Mouse (Mus musculus) cerebellum, adult 2 months (tissue): ENCODE measurements around the gene Fes. TPM values are rescaled to one million over a fixed set of nuclear protein-coding genes. Genes with fewer than 3 reads are reported as not detected.

ENCODE experiments used
- DNase-seq, 2 experiments: peaks; one replicate each; pipeline ENCODE4 v3.0.0; 2021
- H3K27ac ChIP-seq: fragments of 200-500 bp; 2 replicates; pipeline ENCODE4 v1.5.1; 2012; ENCODE audit warnings: low read length, control low read depth, inconsistent platforms; ENCODE audit not compliant: insufficient read depth
- H3K27me3 ChIP-seq: fragments of 200-500 bp; 2 replicates; pipeline ENCODE4 v1.6.1; 2012; ENCODE audit warnings: inconsistent platforms, mild to moderate bottlenecking, low read length, moderate library complexity; ENCODE audit not compliant: control insufficient read depth, insufficient read depth
- H3K4me1 ChIP-seq: fragments of 200-500 bp; 2 replicates; pipeline ENCODE4 v1.6.1; 2011; ENCODE audit warnings: low read length; ENCODE audit not compliant: control insufficient read depth, insufficient read depth
- H3K4me3 ChIP-seq: fragments of 200-500 bp; replicated peaks from 2 replicates; pipeline ENCODE3; 2011; ENCODE audit warnings: mild to moderate bottlenecking, low read depth, low read length, control low read depth; ENCODE audit not compliant: insufficient read depth
- CTCF ChIP-seq: fragments of 200-500 bp; IDR thresholded peaks from 2 replicates; pipeline ENCODE4 v1.5.1; 2011; ENCODE audit warnings: low read depth, mild to moderate bottlenecking, control low read depth, low read length, moderate library complexity, borderline replicate concordance; ENCODE audit not compliant: insufficient read depth
- POLR2A ChIP-seq: fragments of 200-500 bp; IDR thresholded peaks from 2 replicates; pipeline ENCODE4 v1.6.1; 2011; ENCODE audit warnings: low read length, control low read depth, borderline replicate concordance; ENCODE audit not compliant: insufficient read depth
- WGBS: fragments of 180-500 bp; shearing (Covaris S2); methylation state at CpG from one replicate; pipeline ENCODE4 v1.1.7; 2018; 5-methylcytosine and 5-hydroxymethylcytosine counted together
- polyA plus RNA-seq: library from polyadenylated mRNA; depleted of rRNA; stranded (reverse); fragments of >200 nt; gene quantifications from 2 replicates; pipeline ENCODE4 v1.2.3, GENCODE M21; 2012

The Fes gene
- polyA plus RNA-seq, 1 experiment, result 4.2 TPM

- no peaks in the 10 kb centered on the region for H3K27me3 ChIP-seq
- no peak overlapping the region for H3K27ac ChIP-seq
- 97% methylated on average over 6 of the region's 6 CpGs for WGBS
- no peak overlapping the region for H3K4me3 ChIP-seq
- no peaks in the 10 kb centered on the region for H3K4me1 ChIP-seq
- no peak for TF ChIP-seq CTCF
- no peak for TF ChIP-seq POLR2A
- no peak for DNase-seq
Measured at GRCm38 (mm10) chr7:80421576-80421975, 33.8 kb upstream of the Fes start.

- Histone ChIP-seq H3K4me3 (no peak overlapping the region), H3K4me1 (no peaks in the 10 kb centered on the region), H3K27ac (no peak overlapping the region), H3K27me3 (no peaks in the 10 kb centered on the region)
- WGBS, result 90% methylated on average over 4 of the region's 4 CpGs
- DNase-seq, result no peak
- TF ChIP-seq POLR2A (no peak), CTCF (no peak)
Measured at GRCm38 (mm10) chr7:80420586-80420985, 32.8 kb upstream of the Fes start.

GRCm38 (mm10) chr7:80419278-80419677 is 31.5 kb upstream of the Fes start:
- DNase-seq, result no peak
- H3K4me3 ChIP-seq, result no peak overlapping the region
- no peak for TF ChIP-seq CTCF
- TF ChIP-seq POLR2A, result no peak
- H3K27ac ChIP-seq, result no peak overlapping the region
- H3K4me1 ChIP-seq, result no peaks in the 10 kb centered on the region
- no peaks in the 10 kb centered on the region for H3K27me3 ChIP-seq
- WGBS, result 86% methylated on average over 3 of the region's 3 CpGs

- Histone ChIP-seq H3K4me1 (no peaks in the 10 kb centered on the region), H3K27me3 (no peaks in the 10 kb centered on the region), H3K4me3 (no peak overlapping the region), H3K27ac (no peak overlapping the region)
- no peak for DNase-seq
- TF ChIP-seq CTCF (no peak), POLR2A (no peak)
- WGBS, result 52% methylated on average over 3 of the region's 3 CpGs
Measured at GRCm38 (mm10) chr7:80418036-80418435, 30.3 kb upstream of the Fes start.

GRCm38 (mm10) chr7:80417601-80418000 is 29.9 kb upstream of the Fes start:
- H3K4me3 ChIP-seq, result no peak overlapping the region
- no peak for DNase-seq
- TF ChIP-seq POLR2A, result no peak
- TF ChIP-seq CTCF, result no peak
- no peaks in the 10 kb centered on the region for H3K27me3 ChIP-seq
- H3K4me1 ChIP-seq, result no peaks in the 10 kb centered on the region
- no peak overlapping the region for H3K27ac ChIP-seq

GRCm38 (mm10) chr7:80416969-80417368 is 29.2 kb upstream of the Fes start:
- H3K4me3 ChIP-seq, result no peak overlapping the region
- H3K27me3 ChIP-seq, result no peaks in the 10 kb centered on the region
- no peak for DNase-seq
- no peak overlapping the region for H3K27ac ChIP-seq
- 92% methylated on average over 7 of the region's 7 CpGs for WGBS
- H3K4me1 ChIP-seq, result no peaks in the 10 kb centered on the region
- TF ChIP-seq CTCF (no peak), POLR2A (no peak)

- Histone ChIP-seq H3K27ac (no peak overlapping the region), H3K4me1 (no peaks in the 10 kb centered on the region), H3K27me3 (no peaks in the 10 kb centered on the region), H3K4me3 (no peak overlapping the region)
- TF ChIP-seq POLR2A, result no peak
- TF ChIP-seq CTCF, result no peak
- DNase-seq, result no peak
- WGBS, result 75% methylated on average over 7 of the region's 7 CpGs
Measured at GRCm38 (mm10) chr7:80414303-80414855, 26.6 kb upstream of the Fes start.

- DNase-seq, result no peak
- TF ChIP-seq CTCF, result no peak
- TF ChIP-seq POLR2A, result no peak
- H3K4me1 ChIP-seq, result no peaks in the 10 kb centered on the region
- no peaks in the 10 kb centered on the region for H3K27me3 ChIP-seq
- 69% methylated on average over 9 of the region's 9 CpGs for WGBS
- H3K27ac ChIP-seq, result no peak overlapping the region
- no peak overlapping the region for H3K4me3 ChIP-seq
Measured at GRCm38 (mm10) chr7:80413512-80414302, 26.0 kb upstream of the Fes start.
